Comparison of ENCODE assay signal across 7 mouse cellular contexts in the genomic region with DNA sequence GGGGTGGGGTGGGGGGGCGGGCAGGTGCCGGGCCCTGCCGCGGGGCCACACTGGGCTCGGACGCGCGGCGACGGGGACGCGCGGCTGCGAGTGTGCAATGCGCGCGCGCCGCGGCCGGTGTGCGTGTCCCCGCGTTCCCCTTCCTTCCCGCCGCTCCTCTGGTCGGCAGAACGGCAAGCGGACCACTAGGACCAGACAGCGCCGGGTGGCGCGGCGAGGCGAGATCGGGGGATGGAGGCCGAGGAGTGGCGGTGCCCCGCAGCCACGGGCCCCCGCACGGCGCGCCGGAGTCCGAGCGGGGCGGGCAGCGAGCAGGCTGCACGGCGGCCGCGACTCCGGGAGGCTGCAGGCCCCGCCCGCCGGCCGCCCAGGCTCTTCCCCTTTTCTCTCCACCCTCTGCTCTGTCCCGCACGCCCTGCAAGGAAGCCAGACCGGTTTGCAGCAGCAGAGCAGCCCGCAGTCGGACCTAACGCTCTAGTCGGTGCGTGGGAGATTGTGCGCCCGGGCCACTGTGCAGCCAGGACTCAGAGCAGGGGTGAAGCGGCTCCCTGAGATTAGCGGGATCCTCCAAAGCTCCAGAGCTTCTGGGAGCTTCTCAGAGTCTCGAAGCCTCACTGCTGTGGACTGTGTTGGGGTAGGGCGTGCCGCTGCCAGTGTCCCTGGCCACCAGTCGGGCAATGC. TPM values are rescaled to one million over a fixed set of nuclear protein-coding genes. Genes with fewer than 3 reads are reported as not detected.
DNase-seq lines count a peak whose midpoint lies in the region; ATAC-seq and TF ChIP-seq lines count a peak whose summit lies in the region.

No protein-coding gene starts in this region.

- no peaks in the 10 kb centered on the region for H3K9me3 ChIP-seq in embryonic facial prominence, embryonic 11.5 days (replicated peaks; ENCODE audit: control insufficient read depth, low read length)
- no peaks in the 10 kb centered on the region for H3K9me3 ChIP-seq in limb, embryonic 14.5 days (ENCODE audit: control insufficient read depth, low read length)
- no peaks in the 10 kb centered on the region for H3K9me3 ChIP-seq in midbrain, embryonic 16.5 days (replicated peaks; ENCODE audit: control insufficient read depth, low read length, poor library complexity, severe bottlenecking)

- peak overlapping the region; percentile 77 for H3K4me3 ChIP-seq in embryonic facial prominence, embryonic 11.5 days (ENCODE audit: low read depth, low read length)
- H3K4me3 ChIP-seq in heart, adult 2 months = peak overlapping the region; percentile 68
- H3K4me3 ChIP-seq in kidney, adult 2 months (ENCODE audit: insufficient read depth, low read depth, low read length) = peak overlapping the region; percentile 81
- H3K4me3 ChIP-seq in limb, embryonic 14.5 days (replicated peaks; ENCODE audit: low read length) = peak overlapping the region; percentile 80
- H3K4me3 ChIP-seq in midbrain, embryonic 16.5 days (ENCODE audit: low read depth, low read length) = peak overlapping the region; percentile 89
- peak overlapping the region; percentile 92 for H3K4me3 ChIP-seq in spleen, adult 2 months (ENCODE audit: extremely low read depth, insufficient read depth, insufficient read length)

- peak; percentile 51; the same call in 1 of the 2 replicates for TF ChIP-seq POLR2A in heart, adult 2 months (IDR thresholded peaks at IDR 0.05; ENCODE audit: insufficient read depth, low read depth, low read length)
- TF ChIP-seq POLR2A in kidney, adult 2 months (IDR thresholded peaks at IDR 0.05; ENCODE audit: low read depth, low read length) = no peak
- TF ChIP-seq POLR2A in limb, embryonic 14.5 days (IDR thresholded peaks at IDR 0.05; ENCODE audit: borderline replicate concordance, extremely low read depth, insufficient read depth, insufficient read length) = no peak
- TF ChIP-seq POLR2A in spleen, adult 2 months (IDR thresholded peaks at IDR 0.05; ENCODE audit: low read depth, low read length) = no peak

- no peak overlapping the region for H3K27ac ChIP-seq in embryonic facial prominence, embryonic 11.5 days (replicated peaks; ENCODE audit: low read depth, low read length)
- H3K27ac ChIP-seq in heart, adult 2 months = peak overlapping the region; percentile 74
- H3K27ac ChIP-seq in kidney, adult 2 months (ENCODE audit: insufficient read depth, low read depth, low read length) = no peak overlapping the region
- no peak overlapping the region for H3K27ac ChIP-seq in limb, embryonic 14.5 days (replicated peaks; ENCODE audit: low read depth, low read length)
- peak overlapping the region; percentile 58 for H3K27ac ChIP-seq in midbrain, embryonic 16.5 days (ENCODE audit: low read length)
- peak overlapping the region; percentile 56 for H3K27ac ChIP-seq in spleen, adult 2 months (ENCODE audit: insufficient read depth, low read length)

- H3K27me3 ChIP-seq in embryonic facial prominence, embryonic 11.5 days (ENCODE audit: control insufficient read depth, insufficient read depth, low read length) = peaks cover 9% of the 10 kb centered on the region
- peaks cover 3% of the 10 kb centered on the region; the same call in 1 of the 2 replicates for H3K27me3 ChIP-seq in heart, adult 2 months (ENCODE audit: control insufficient read depth, insufficient read depth, low read length)
- no peaks in the 10 kb centered on the region; the same call in 1 of the 2 replicates for H3K27me3 ChIP-seq in kidney, adult 2 months (replicated peaks; ENCODE audit: control insufficient read depth, insufficient read depth, low read length)
- peaks cover 23% of the 10 kb centered on the region; the same call in 1 of the 2 replicates for H3K27me3 ChIP-seq in limb, embryonic 14.5 days (ENCODE audit: control insufficient read depth, insufficient read depth, low read length)
- peaks cover 4% of the 10 kb centered on the region; the same call in 1 of the 2 replicates for H3K27me3 ChIP-seq in midbrain, embryonic 16.5 days (ENCODE audit: control insufficient read depth, insufficient read depth, low read depth, low read length)
- peaks cover 1% of the 10 kb centered on the region; the same call in 1 of the 2 replicates for H3K27me3 ChIP-seq in spleen, adult 2 months (ENCODE audit: control insufficient read depth, insufficient read depth, low read length)

- H3K9ac ChIP-seq in embryonic facial prominence, embryonic 11.5 days (replicated peaks; ENCODE audit: low read length) = peak overlapping the region; percentile 75
- peak overlapping the region; percentile 91 for H3K9ac ChIP-seq in heart, adult 2 months (ENCODE audit: low read depth, low read length)
- peak overlapping the region; percentile 75 for H3K9ac ChIP-seq in limb, embryonic 14.5 days (ENCODE audit: low read depth, low read length, severe bottlenecking)
- H3K9ac ChIP-seq in midbrain, embryonic 16.5 days (ENCODE audit: low read depth, low read length) = peak overlapping the region; percentile 78

- H3K79me2 ChIP-seq in heart, adult 2 months (replicated peaks; ENCODE audit: control insufficient read depth, insufficient read depth, low read length) = no peaks in the 10 kb centered on the region

- H3K36me3 ChIP-seq in embryonic facial prominence, embryonic 11.5 days (replicated peaks; ENCODE audit: control insufficient read depth, insufficient read depth, low read depth, low read length) = no peaks in the 10 kb centered on the region
- H3K36me3 ChIP-seq in heart, adult 2 months (ENCODE audit: control insufficient read depth, insufficient read depth, low read length) = no peaks in the 10 kb centered on the region
- H3K36me3 ChIP-seq in kidney, adult 2 months (ENCODE audit: control insufficient read depth, insufficient read depth, low read length) = no peaks in the 10 kb centered on the region
- no peaks in the 10 kb centered on the region for H3K36me3 ChIP-seq in limb, embryonic 14.5 days (ENCODE audit: control insufficient read depth, insufficient read depth, low read length)
- no peaks in the 10 kb centered on the region for H3K36me3 ChIP-seq in midbrain, embryonic 16.5 days (ENCODE audit: control insufficient read depth, insufficient read depth, low read length)
- H3K36me3 ChIP-seq in spleen, adult 2 months (ENCODE audit: control insufficient read depth, insufficient read depth, low read length) = no peaks in the 10 kb centered on the region

- peak overlapping the region; percentile 90 for H3K4me2 ChIP-seq in embryonic facial prominence, embryonic 11.5 days (ENCODE audit: low read depth, low read length)
- peak overlapping the region; percentile 95 for H3K4me2 ChIP-seq in limb, embryonic 14.5 days (replicated peaks; ENCODE audit: low read depth, low read length, severe bottlenecking)
- peak overlapping the region; percentile 99 for H3K4me2 ChIP-seq in midbrain, embryonic 16.5 days (ENCODE audit: low read length)

- peak; percentile 79 for DNase-seq in adrenal gland, postnatal 25 days
- peak; percentile 73 for DNase-seq in embryonic facial prominence, embryonic 11.5 days (ENCODE audit: low spot score)
- peak; percentile 77 to 83 for DNase-seq in heart, adult 2 months
- DNase-seq in kidney, adult 2 months = peak; percentile 66
- DNase-seq in limb, embryonic 14.5 days (ENCODE audit: low spot score) = peak; percentile 63
- DNase-seq in spleen, adult 2 months (ENCODE audit: low read depth in 1 of 2, low spot score in 2 of 2) = peak in 1 of 2 experiments; percentile 70

- peaks cover 4% of the 10 kb centered on the region for H3K4me1 ChIP-seq in embryonic facial prominence, embryonic 11.5 days (ENCODE audit: control insufficient read depth, insufficient read depth, low read length)
- peaks cover 2% of the 10 kb centered on the region for H3K4me1 ChIP-seq in heart, adult 2 months (ENCODE audit: control insufficient read depth, insufficient read depth, low read length)
- no peaks in the 10 kb centered on the region; the same call in 1 of the 2 replicates for H3K4me1 ChIP-seq in kidney, adult 2 months (ENCODE audit: control insufficient read depth, insufficient read depth, low read length)
- H3K4me1 ChIP-seq in limb, embryonic 14.5 days (ENCODE audit: control insufficient read depth, insufficient read depth, low read length) = peaks cover 12% of the 10 kb centered on the region; the same call in 1 of the 2 replicates
- H3K4me1 ChIP-seq in midbrain, embryonic 16.5 days (ENCODE audit: control insufficient read depth, insufficient read depth, low read length) = peaks cover 10% of the 10 kb centered on the region
- H3K4me1 ChIP-seq in spleen, adult 2 months (ENCODE audit: control insufficient read depth, insufficient read depth, insufficient read length) = peaks cover 2% of the 10 kb centered on the region

- intact Hi-C loops in heart, adult 2 months (cut with DNase I) = loop anchor here (1.0 to 5.0 kb wide), 5 partner anchors 49 to 255 kb away; a partner anchor contains a TSS

- no peak for TF ChIP-seq EP300 in heart, adult 2 months (IDR thresholded peaks at IDR 0.05; ENCODE audit: insufficient read depth, low read depth, low read length)

- TF ChIP-seq CTCF in heart, adult 2 months (IDR thresholded peaks at IDR 0.05) = no peak
- no peak for TF ChIP-seq CTCF in kidney, adult 2 months (conservative IDR thresholded peaks at IDR 0.05; ENCODE audit: insufficient read depth, insufficient read length, low read depth, low read length)
- no peak for TF ChIP-seq CTCF in spleen, adult 2 months (IDR thresholded peaks at IDR 0.05; ENCODE audit: extremely low read depth, insufficient read depth, insufficient read length, insufficient replicate concordance)

- peak; percentile 88 for ATAC-seq in embryonic facial prominence, embryonic 11.5 days (replicated peaks; ENCODE audit: insufficient number of reproducible peaks, low FRiP score, low TSS enrichment, low read depth)
- ATAC-seq in limb, embryonic 14.5 days (ENCODE audit: low FRiP score, low read depth) = peak; percentile 90
- ATAC-seq in midbrain, embryonic 16.5 days = peak; percentile 88

- 0% methylated on average over 47 of the region's 74 CpGs for WGBS in embryonic facial prominence, embryonic 11.5 days
- WGBS in heart, adult 2 months = under 1% methylated on average over 60 of the region's 74 CpGs
- WGBS in kidney, adult 2 months = under 1% methylated on average over 74 of the region's 74 CpGs
- 0% methylated on average over 22 of the region's 74 CpGs for WGBS in limb, embryonic 14.5 days
- under 1% methylated on average over 50 of the region's 74 CpGs for WGBS in midbrain, embryonic 16.5 days
- under 1% methylated on average over 69 of the region's 74 CpGs for WGBS in spleen, adult 2 months

RNA-seq across cellular contexts. Expression of a gene that starts 0.4 kb away (rescaled TPM):
- total RNA-seq in adrenal gland, postnatal 25 days (2021) = 31.2 and 31.4 TPM in 2 replicates
- polyA plus RNA-seq in embryonic facial prominence, embryonic 11.5 days (2014; fragmentation: Nextera tagmentation; extraction: Ambion mirVana) = 1.6 and 2.1 TPM in 2 replicates
- total RNA-seq in heart, adult 2 months (2021) = 10 to 100 TPM; 22.2 to 23.1 TPM
- 14.6 and 24.0 TPM in 2 replicates for polyA plus RNA-seq in heart, adult 2 months (2012; rRNA removed)
- polyA plus RNA-seq in kidney, adult 2 months (2012; rRNA removed) = 3.7 and 4.0 TPM in 2 replicates
- polyA plus RNA-seq in limb, embryonic 14.5 days (2012; rRNA removed) = 1.4 and 1.7 TPM in 2 replicates
- polyA plus RNA-seq in limb, embryonic 14.5 days (2014; fragmentation: Nextera tagmentation; extraction: Ambion mirVana) = 0.57 and 0.83 TPM in 2 replicates
- 1.0 and 1.6 TPM in 2 replicates for polyA plus RNA-seq in midbrain, embryonic 16.5 days (2015; fragmentation: Nextera tagmentation; extraction: Ambion mirVana)
- polyA plus RNA-seq in spleen, adult 2 months (2012; rRNA removed) = 2.7 and 3.1 TPM in 2 replicates

Comparison
In these comparisons a context has a peak if more than half of its experiments do, and no peak if none do; other contexts are left out.
1. H3K27ac ChIP-seq: peak in heart, adult 2 months (single experiment), midbrain, embryonic 16.5 days (single experiment) and spleen, adult 2 months (single experiment); none in embryonic facial prominence, embryonic 11.5 days (single experiment), kidney, adult 2 months (single experiment) and limb, embryonic 14.5 days (single experiment).
2. Peak in every context shown above with its lines, with median percentiles within 50 percentile points of each other: ATAC-seq, H3K4me2 ChIP-seq, H3K4me3 ChIP-seq and H3K9ac ChIP-seq.